Mouse (Mus musculus): ENCODE results near the gene Ap1m2. TPM values are rescaled to one million over a fixed set of nuclear protein-coding genes. Genes with fewer than 3 reads are reported as not detected.
"Not testable (repeated sequence)": the region's sequence is repeated elsewhere in the genome, so short reads cannot be mapped to it uniquely, and the experiment has no call there.

Ap1m2 gene
- polyA plus RNA-seq, 1 experiment = not detected

GRCm38 (mm10) chr9:21316696-21317095, 4.6 kb upstream of the Ap1m2 start:
- Histone ChIP-seq H3K27ac (replicated peaks; ENCODE audit: low read depth, low read length) (no peak overlapping the region), H3K4me3 (ENCODE audit: insufficient read depth, low read depth, low read length) (no peak overlapping the region), H3K4me1 (ENCODE audit: control insufficient read depth, insufficient read depth, insufficient read length, low read length) (0 out of 2 replicates have a peak, but pooled peaks cover 2% of the 10 kb centered on the region)

GRCm38 (mm10) chr9:21315421-21315820, 3.3 kb upstream of the Ap1m2 start:
- H3K4me1 ChIP-seq (ENCODE audit: control insufficient read depth, insufficient read depth, insufficient read length, low read length) = 0 out of 2 replicates have a peak, but pooled peaks cover 2% of the 10 kb centered on the region
- no peak overlapping the region for H3K4me3 ChIP-seq (ENCODE audit: insufficient read depth, low read depth, low read length)
- no peak overlapping the region for H3K27ac ChIP-seq (replicated peaks; ENCODE audit: low read depth, low read length)

- Histone ChIP-seq H3K27ac (replicated peaks; ENCODE audit: low read depth, low read length) (no peak overlapping the region), H3K4me1 (ENCODE audit: control insufficient read depth, insufficient read depth, insufficient read length, low read length) (no peaks in the 10 kb centered on the region), H3K4me3 (ENCODE audit: insufficient read depth, low read depth, low read length) (no peak overlapping the region)
Measured at GRCm38 (mm10) chr9:21314367-21315140, 2.4 kb upstream of the Ap1m2 start.

- Histone ChIP-seq H3K4me1 (ENCODE audit: control insufficient read depth, insufficient read depth, insufficient read length, low read length) (no peaks in the 10 kb centered on the region), H3K4me3 (ENCODE audit: insufficient read depth, low read depth, low read length) (no peak overlapping the region), H3K27ac (replicated peaks; ENCODE audit: low read depth, low read length) (no peak overlapping the region)
Measured at GRCm38 (mm10) chr9:21313394-21313793, 1.3 kb upstream of the Ap1m2 start.

GRCm38 (mm10) chr9:21311695-21312094, 442 bp downstream of the Ap1m2 start:
- no peaks in the 10 kb centered on the region for H3K4me1 ChIP-seq (ENCODE audit: control insufficient read depth, insufficient read depth, insufficient read length, low read length)
- H3K4me3 ChIP-seq (ENCODE audit: insufficient read depth, low read depth, low read length) = no peak overlapping the region
- H3K27ac ChIP-seq (replicated peaks; ENCODE audit: low read depth, low read length) = no peak overlapping the region

GRCm38 (mm10) chr9:21309150-21309741, 2.9 kb downstream of the Ap1m2 start:
- no peak overlapping the region for H3K27ac ChIP-seq (replicated peaks; ENCODE audit: low read depth, low read length)
- no peaks in the 10 kb centered on the region for H3K4me1 ChIP-seq (ENCODE audit: control insufficient read depth, insufficient read depth, insufficient read length, low read length)

GRCm38 (mm10) chr9:21305065-21305464, 7.1 kb downstream of the Ap1m2 start:
- Histone ChIP-seq H3K27ac (replicated peaks; ENCODE audit: low read depth, low read length) (no peak overlapping the region), H3K4me3 (ENCODE audit: insufficient read depth, low read depth, low read length) (no peak overlapping the region), H3K4me1 (ENCODE audit: control insufficient read depth, insufficient read depth, insufficient read length, low read length) (no peaks in the 10 kb centered on the region)

More at GRCm38 (mm10) chr9:21309150-21309741, 2.9 kb downstream of the Ap1m2 start:
- no peak overlapping the region for H3K4me3 ChIP-seq (ENCODE audit: insufficient read depth, low read depth, low read length)

GRCm38 (mm10) chr9:21299014-21299413, 13.1 kb downstream of the Ap1m2 start:
- Histone ChIP-seq H3K4me1 (ENCODE audit: control insufficient read depth, insufficient read depth, insufficient read length, low read length) (no peaks in the 10 kb centered on the region), H3K27ac (replicated peaks; ENCODE audit: low read depth, low read length) (no peak overlapping the region), H3K4me3 (ENCODE audit: insufficient read depth, low read depth, low read length) (no peak overlapping the region)

GRCm38 (mm10) chr9:21292271-21292670, 19.9 kb downstream of the Ap1m2 start:
- Histone ChIP-seq H3K4me3 (ENCODE audit: insufficient read depth, low read depth, low read length) (no peak overlapping the region), H3K4me1 (ENCODE audit: control insufficient read depth, insufficient read depth, insufficient read length, low read length) (peaks cover 8% of the 10 kb centered on the region), H3K27ac (replicated peaks; ENCODE audit: low read depth, low read length) (no peak overlapping the region)

- peak overlapping the region; percentile 25 for H3K4me3 ChIP-seq (ENCODE audit: insufficient read depth, low read depth, low read length)
- H3K27ac ChIP-seq (replicated peaks; ENCODE audit: low read depth, low read length); H3K4me1 ChIP-seq (ENCODE audit: control insufficient read depth, insufficient read depth, insufficient read length, low read length): not testable (repeated sequence)
Measured at GRCm38 (mm10) chr9:21291868-21292267, 20.3 kb downstream of the Ap1m2 start.

GRCm38 (mm10) chr9:21291022-21291787, 20.9 kb downstream of the Ap1m2 start, which contains the start of gene Cdkn2d:
Cdkn2d (minus strand) TSS chr9:21291407.
- peak within 1 kb of the TSS; percentile 21; the same call in 1 of the 2 replicates for H3K27ac ChIP-seq (replicated peaks; ENCODE audit: low read depth, low read length)
- H3K4me3 ChIP-seq (ENCODE audit: insufficient read depth, low read depth, low read length) = peak within 1 kb of the TSS; percentile 73
- peaks cover 12% of the 10 kb centered on the region for H3K4me1 ChIP-seq (ENCODE audit: control insufficient read depth, insufficient read depth, insufficient read length, low read length)

GRCm38 (mm10) chr9:21290589-21290988, 21.5 kb downstream of the Ap1m2 start:
- peaks cover 12% of the 10 kb centered on the region for H3K4me1 ChIP-seq (ENCODE audit: control insufficient read depth, insufficient read depth, insufficient read length, low read length)
- peak overlapping the region; percentile 21; the same call in 1 of the 2 replicates for H3K27ac ChIP-seq (replicated peaks; ENCODE audit: low read depth, low read length)
- H3K4me3 ChIP-seq (ENCODE audit: insufficient read depth, low read depth, low read length) = peak overlapping the region; percentile 73

- no peak overlapping the region for H3K27ac ChIP-seq (replicated peaks; ENCODE audit: low read depth, low read length)
- H3K4me3 ChIP-seq (ENCODE audit: insufficient read depth, low read depth, low read length) = 0 out of 2 replicates have a peak overlapping the region, but pooled peaks have one; percentile 2
- peaks cover 12% of the 10 kb centered on the region for H3K4me1 ChIP-seq (ENCODE audit: control insufficient read depth, insufficient read depth, insufficient read length, low read length)
Measured at GRCm38 (mm10) chr9:21289337-21289671, 22.8 kb downstream of the Ap1m2 start.

- Histone ChIP-seq H3K4me1 (ENCODE audit: control insufficient read depth, insufficient read depth, insufficient read length, low read length) (peaks cover 12% of the 10 kb centered on the region), H3K4me3 (ENCODE audit: insufficient read depth, low read depth, low read length) (peak overlapping the region; percentile 58), H3K27ac (replicated peaks; ENCODE audit: low read depth, low read length) (peak overlapping the region; percentile 69)
Measured at GRCm38 (mm10) chr9:21288404-21289336, 23.5 kb downstream of the Ap1m2 start.
